Mouse (Mus musculus) olfactory bulb, adult 2 months (tissue): Measurements from ENCODE around the gene Zfand4. TPM values are rescaled to one million over a fixed set of nuclear protein-coding genes. Genes with fewer than 3 reads are reported as not detected.

Source experiments
- H3K27ac ChIP-seq: fragments of 200-500 bp; 2 replicates; pipeline ENCODE4 v1.5.1; 2012; ENCODE audit warnings: low read depth, low read length; ENCODE audit not compliant: insufficient read depth
- H3K4me1 ChIP-seq: fragments of 200-500 bp; 2 replicates; pipeline ENCODE4 v1.6.1; 2012; ENCODE audit warnings: low read length; ENCODE audit not compliant: control insufficient read depth, insufficient read depth
- H3K4me3 ChIP-seq: fragments of 200-500 bp; 2 replicates; pipeline ENCODE4 v1.5.1; 2012; ENCODE audit warnings: mild to moderate bottlenecking, low read depth, low read length, moderate library complexity; ENCODE audit not compliant: insufficient read depth
- CTCF ChIP-seq: fragments of 200-500 bp; IDR thresholded peaks from 2 replicates; pipeline ENCODE4 v1.5.1; 2012; ENCODE audit warnings: low read depth, mild to moderate bottlenecking, low read length, moderate library complexity; ENCODE audit not compliant: insufficient read depth
- POLR2A ChIP-seq: fragments of 200-500 bp; IDR thresholded peaks from 2 replicates; pipeline ENCODE4 v1.6.1; 2012; ENCODE audit warnings: mild to moderate bottlenecking, low read depth, low read length, moderate library complexity; ENCODE audit not compliant: insufficient read depth
- WGBS: fragments of 180-500 bp; shearing (Covaris S2); methylation state at CpG from one replicate; pipeline ENCODE4 v1.1.7; 2018; 5-methylcytosine and 5-hydroxymethylcytosine counted together
- polyA plus RNA-seq: library from polyadenylated mRNA; stranded (reverse); fragments of >200 nt; gene quantifications from 2 replicates; pipeline ENCODE4 v1.2.4, GENCODE M21; 2012; ENCODE audit warnings: low replicate concordance; ENCODE audit not compliant: missing spikeins, insufficient read depth, insufficient read length

Zfand4 gene
- polyA plus RNA-seq, 1 experiment = not detected

GRCm38 (mm10) chr6:116262824-116263223 lies 1.2 kb upstream of the Zfand4 start:
- Histone ChIP-seq H3K4me1 (peaks cover 4% of the 10 kb centered on the region; the same call in 1 of the 2 replicates), H3K4me3 (no peak overlapping the region), H3K27ac (no peak overlapping the region)
- WGBS = 89% methylated on average over 1 of the region's 1 CpGs
- TF ChIP-seq POLR2A = no peak
- TF ChIP-seq CTCF = no peak

GRCm38 (mm10) chr6:116264836-116265235 lies 814 bp downstream of the Zfand4 start:
- H3K4me3 ChIP-seq = no peak overlapping the region
- 84% methylated on average over 11 of the region's 11 CpGs for WGBS
- H3K27ac ChIP-seq = no peak overlapping the region
- H3K4me1 ChIP-seq = peaks cover 4% of the 10 kb centered on the region; the same call in 1 of the 2 replicates
- no peak for TF ChIP-seq POLR2A

DNA sequence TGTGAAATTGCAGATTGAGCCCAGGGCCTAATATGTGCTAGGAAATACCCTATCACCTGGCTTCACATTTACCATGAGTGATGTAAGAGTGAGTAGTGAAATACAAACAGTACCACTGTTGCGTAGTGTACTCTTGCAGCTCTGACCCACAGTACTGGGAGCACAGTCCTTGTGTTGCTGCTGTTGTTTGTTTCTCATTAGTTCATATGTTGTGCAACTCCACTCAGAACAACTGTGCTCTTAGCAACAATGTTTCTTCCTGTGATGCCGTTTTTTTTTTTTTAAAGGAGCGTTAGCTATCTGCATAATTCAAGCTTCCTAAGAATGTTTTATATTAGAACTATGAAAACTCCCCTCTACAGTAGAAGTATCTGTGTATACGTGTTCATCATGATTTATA lies 1.6 kb downstream of the Zfand4 start:
- 38% methylated on average over 4 of the region's 4 CpGs for WGBS
- Histone ChIP-seq H3K4me1 (peaks cover 4% of the 10 kb centered on the region; the same call in 1 of the 2 replicates), H3K4me3 (no peak overlapping the region), H3K27ac (no peak overlapping the region)
- TF ChIP-seq POLR2A (no peak), CTCF (no peak)

GRCm38 (mm10) chr6:116266273-116267109 lies 2.5 kb downstream of the Zfand4 start:
- Histone ChIP-seq H3K4me3 (no peak overlapping the region), H3K27ac (no peak overlapping the region), H3K4me1 (peaks cover 4% of the 10 kb centered on the region; the same call in 1 of the 2 replicates)
- 32% methylated on average over 11 of the region's 11 CpGs for WGBS
- TF ChIP-seq CTCF (no peak), POLR2A (no peak)

DNA sequence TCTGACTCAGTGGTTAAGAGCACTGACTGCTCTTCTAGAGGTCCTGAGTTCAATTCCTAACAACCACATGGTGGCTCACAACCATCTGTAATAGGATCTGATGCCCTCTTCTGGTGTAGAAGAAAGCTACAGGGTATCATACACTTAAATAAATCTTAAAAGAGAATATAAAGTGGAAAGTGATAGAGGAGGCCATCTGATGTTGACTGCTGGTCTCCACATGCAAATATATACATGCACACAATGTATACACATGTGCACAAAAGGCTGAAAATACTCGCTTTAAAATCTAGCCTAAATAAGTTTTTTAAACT lies 3.0 kb downstream of the Zfand4 start:
- no peak overlapping the region for H3K27ac ChIP-seq
- WGBS = 98% methylated on average over 1 of the region's 1 CpGs
- H3K4me3 ChIP-seq = no peak overlapping the region
- TF ChIP-seq POLR2A (no peak), CTCF (no peak)
- H3K4me1 ChIP-seq = peaks cover 4% of the 10 kb centered on the region; the same call in 1 of the 2 replicates

- TF ChIP-seq CTCF (no peak), POLR2A (no peak)
- WGBS = 58% methylated on average over 4 of the region's 4 CpGs
- Histone ChIP-seq H3K27ac (no peak overlapping the region), H3K4me3 (no peak overlapping the region), H3K4me1 (no peaks in the 10 kb centered on the region)
Measured at GRCm38 (mm10) chr6:116275695-116276094, 11.7 kb downstream of the Zfand4 start.

GRCm38 (mm10) chr6:116278679-116279317 lies 14.8 kb downstream of the Zfand4 start:
- TF ChIP-seq POLR2A (no peak), CTCF (no peak)
- WGBS = 78% methylated on average over 5 of the region's 5 CpGs
- H3K4me1 ChIP-seq = no peaks in the 10 kb centered on the region
- no peak overlapping the region for H3K4me3 ChIP-seq
- no peak overlapping the region for H3K27ac ChIP-seq

- Histone ChIP-seq H3K4me1 (no peaks in the 10 kb centered on the region), H3K27ac (no peak overlapping the region), H3K4me3 (no peak overlapping the region)
- 97% methylated on average over 13 of the region's 13 CpGs for WGBS
- TF ChIP-seq CTCF (no peak), POLR2A (no peak)
Measured at GRCm38 (mm10) chr6:116281014-116281413, 17.0 kb downstream of the Zfand4 start.

- Histone ChIP-seq H3K4me3 (no peak overlapping the region), H3K4me1 (no peaks in the 10 kb centered on the region), H3K27ac (no peak overlapping the region)
- TF ChIP-seq POLR2A (no peak), CTCF (no peak)
- WGBS = 62% methylated on average over 4 of the region's 4 CpGs
Measured at GRCm38 (mm10) chr6:116282546-116282945, 18.5 kb downstream of the Zfand4 start.
